Mouse (Mus musculus): ENCODE measurements around the gene Srrm2.

DNA sequence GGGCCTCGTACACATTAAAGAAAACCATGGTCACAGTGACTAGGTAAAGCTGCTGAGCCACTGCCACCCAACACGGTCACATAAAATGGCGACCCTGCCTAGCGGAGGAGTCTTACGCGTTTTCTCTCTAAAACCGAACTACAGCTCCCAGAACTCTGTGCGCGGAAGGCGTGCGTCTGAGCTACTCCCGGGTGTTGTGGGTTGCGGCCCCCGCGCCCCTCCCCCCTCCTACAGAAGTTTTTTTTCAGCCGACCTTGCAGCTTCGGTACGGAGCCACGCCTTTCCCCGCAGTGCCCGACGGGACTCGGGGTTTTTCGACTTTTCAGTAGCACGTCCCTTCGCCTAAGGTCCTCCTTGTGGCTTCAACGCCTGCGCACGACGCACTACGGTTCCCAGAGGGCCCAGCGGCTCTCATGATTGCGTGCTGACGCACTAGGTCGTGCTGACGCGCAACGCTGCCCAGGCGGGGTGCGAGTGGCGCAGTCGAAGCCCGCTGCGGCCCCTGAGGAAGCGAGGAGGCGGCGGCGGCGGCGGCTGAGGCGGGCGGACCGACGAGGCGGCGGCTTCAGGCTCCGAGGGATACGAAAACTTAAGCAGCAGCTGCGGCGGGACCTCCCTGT is 12.5 kb downstream of the Srrm2 start:
- TF ChIP-seq CTCF (IDR thresholded peaks at IDR 0.05; ENCODE audit: control insufficient read depth, insufficient read depth, insufficient replicate concordance, low read depth, low read length) (no peak), POLR2A (IDR thresholded peaks at IDR 0.05; ENCODE audit: control insufficient read depth, low read depth, low read length) (peak; percentile 87)
